Mouse (Mus musculus): Measurements from ENCODE around the gene Fbxo44.
A peak's percentile ranks its signal among the peaks of the same experiment; 100 is the strongest.

Fbxo44 gene

GRCm38 (mm10) chr4:148165551-148165950 lies 5.3 kb upstream of the Fbxo44 start:
- DNase-seq (ENCODE audit: inconsistent ontology term), result no peak

DNA sequence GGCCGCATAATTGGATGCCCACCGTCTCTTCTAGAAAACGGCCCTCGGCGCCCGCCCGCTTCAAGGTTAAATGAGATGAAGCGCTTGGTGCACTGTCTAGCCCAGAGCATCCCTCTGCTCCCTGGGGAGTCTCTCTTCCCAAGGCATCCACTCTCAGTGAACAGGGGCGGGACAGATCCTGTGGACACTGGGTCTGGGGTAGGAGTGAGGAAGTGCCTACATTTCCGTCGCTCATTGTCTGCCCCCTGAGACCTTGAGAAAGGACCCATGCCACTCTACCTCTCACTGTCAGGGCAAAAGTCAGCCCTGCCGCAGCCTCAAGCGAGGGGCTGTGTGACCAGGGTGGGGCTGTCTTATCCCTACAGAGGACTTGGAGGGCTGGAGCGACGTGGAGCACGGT lies 4.2 kb upstream of the Fbxo44 start:
- DNase-seq (ENCODE audit: inconsistent ontology term), result no peak

- DNase-seq (ENCODE audit: inconsistent ontology term), result peak; percentile 79
These were observed 3.7 kb upstream of the Fbxo44 start for GRCm38 (mm10) chr4:148164002-148164439.

- peak; percentile 99 for DNase-seq (ENCODE audit: inconsistent ontology term)
These were observed 492 bp downstream of the Fbxo44 start for GRCm38 (mm10) chr4:148159544-148160435.

GRCm38 (mm10) chr4:148158436-148159348 lies 1.6 kb downstream of the Fbxo44 start:
- no peak for DNase-seq (ENCODE audit: inconsistent ontology term)

GRCm38 (mm10) chr4:148154982-148155381 lies 5.3 kb downstream of the Fbxo44 start:
- DNase-seq (ENCODE audit: inconsistent ontology term), result no peak

- DNase-seq (ENCODE audit: inconsistent ontology term), result no peak
These were observed 6.3 kb downstream of the Fbxo44 start for GRCm38 (mm10) chr4:148154006-148154405.

GRCm38 (mm10) chr4:148152547-148152946 lies 7.7 kb downstream of the Fbxo44 start:
- DNase-seq (ENCODE audit: inconsistent ontology term), result no peak

DNA sequence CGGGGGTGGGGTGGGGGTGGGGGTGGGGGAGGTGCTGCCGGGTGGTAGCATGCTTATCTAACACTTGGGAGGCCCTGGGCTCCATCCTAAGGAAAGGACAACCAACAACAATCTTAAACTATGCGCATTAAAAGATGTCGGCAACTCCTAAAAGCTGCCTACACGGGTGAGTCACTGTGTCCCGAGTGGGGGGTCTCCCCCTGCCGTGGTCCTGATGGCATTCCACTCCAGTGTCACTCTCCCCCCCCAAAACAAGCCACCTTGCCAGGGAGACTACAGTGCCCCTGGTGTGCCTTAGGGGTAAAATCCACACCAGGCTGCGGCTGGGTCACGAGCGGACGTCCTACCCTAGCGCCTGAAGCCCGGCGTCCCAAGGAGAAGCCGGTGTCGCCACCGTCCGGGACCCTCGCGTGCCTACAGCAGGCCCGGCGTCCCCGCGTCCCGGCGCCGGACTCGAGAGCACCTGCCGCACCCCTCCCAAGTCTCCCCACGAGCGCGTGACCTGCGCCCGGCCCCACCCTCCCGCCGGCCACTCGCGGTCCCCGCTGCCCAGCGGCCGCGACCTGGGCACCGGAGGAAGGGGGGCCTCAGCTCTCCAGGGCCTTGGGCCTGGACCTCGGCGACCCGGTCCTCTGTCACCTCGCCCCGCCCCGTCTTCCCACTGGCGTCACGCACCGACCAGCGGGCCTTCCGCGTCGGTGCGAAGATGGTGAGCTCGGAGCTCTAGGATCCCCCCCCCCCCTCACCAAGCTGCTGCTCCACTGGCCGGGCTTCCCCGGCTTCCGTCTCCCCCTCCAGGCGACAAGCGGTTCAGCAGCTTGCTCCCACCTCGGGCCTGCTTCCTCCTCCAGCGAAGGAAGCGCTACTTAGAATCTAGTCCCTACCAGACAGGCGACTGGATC lies 8.8 kb downstream of the Fbxo44 start, which contains the start of gene Fbxo6:
Gene Fbxo6 (minus strand): TSS at position 874 of the 902 bp plus-strand sequence.
- DNase-seq (ENCODE audit: inconsistent ontology term), result peak; percentile 96

DNA sequence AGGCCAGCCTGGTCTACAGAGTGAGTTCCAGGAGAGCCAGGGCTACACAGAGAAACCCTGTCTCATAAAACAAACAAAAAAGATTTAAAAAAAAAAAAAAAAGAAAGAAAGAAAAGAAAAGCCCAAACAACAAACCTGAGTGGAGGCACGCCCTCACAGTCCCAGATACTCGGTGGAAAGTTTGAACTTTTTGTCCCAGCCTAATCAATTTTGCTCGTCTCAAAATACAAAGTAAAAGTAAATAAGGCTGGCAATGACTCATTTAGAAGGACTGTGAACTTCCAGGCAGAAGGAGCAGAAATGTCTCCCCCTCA lies 9.4 kb downstream of the Fbxo44 start:
- no peak for DNase-seq (ENCODE audit: inconsistent ontology term)

- DNase-seq (ENCODE audit: inconsistent ontology term), result no peak
These were observed 10.0 kb downstream of the Fbxo44 start for GRCm38 (mm10) chr4:148150242-148150641.

DNA sequence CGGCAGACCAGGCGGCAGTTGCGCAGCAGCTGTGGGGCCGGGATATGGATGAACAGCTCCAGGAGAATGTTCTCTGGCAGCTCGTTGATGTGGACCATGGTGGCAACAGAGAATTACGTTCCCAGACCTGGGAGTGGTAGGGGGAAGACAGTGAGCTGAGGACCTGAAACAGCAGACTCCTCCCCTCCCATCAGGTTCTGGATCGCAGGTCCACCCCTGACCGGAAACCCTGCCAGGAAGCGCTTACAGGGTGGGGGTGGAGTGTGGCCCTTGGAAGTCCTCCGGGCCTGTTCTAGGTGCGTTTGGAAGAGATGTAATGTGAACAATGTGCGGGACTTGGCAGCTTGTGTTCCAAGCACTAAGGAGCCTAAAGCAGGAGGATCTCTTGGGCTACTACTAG lies 10.7 kb downstream of the Fbxo44 start:
- DNase-seq (ENCODE audit: inconsistent ontology term), result no peak

DNA sequence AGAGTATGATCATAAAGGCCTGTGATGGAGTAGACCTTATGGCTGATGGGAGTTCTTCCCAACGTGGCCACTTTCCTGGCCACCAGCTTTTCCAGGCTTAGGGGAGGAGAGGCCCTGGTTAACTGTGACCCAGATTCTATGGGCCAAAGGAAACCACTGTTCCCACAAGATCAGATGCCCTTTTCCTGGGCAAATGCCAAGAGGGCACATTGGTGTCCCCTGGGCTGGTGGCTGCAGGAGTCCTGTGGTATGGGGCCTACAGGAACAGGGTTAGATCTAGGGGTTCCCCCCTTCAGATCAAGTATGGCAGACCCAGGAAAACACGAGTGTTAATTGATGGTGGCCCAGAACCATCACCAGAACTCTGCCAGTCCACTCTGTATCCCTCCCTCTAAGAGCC lies 12.6 kb downstream of the Fbxo44 start:
- DNase-seq (ENCODE audit: inconsistent ontology term), result no peak

GRCm38 (mm10) chr4:148143721-148144120 lies 16.6 kb downstream of the Fbxo44 start:
- DNase-seq (ENCODE audit: inconsistent ontology term), result no peak

- peak; percentile 96 for DNase-seq (ENCODE audit: inconsistent ontology term)
These were observed 19.9 kb downstream of the Fbxo44 start for GRCm38 (mm10) chr4:148140098-148141011.

DNA sequence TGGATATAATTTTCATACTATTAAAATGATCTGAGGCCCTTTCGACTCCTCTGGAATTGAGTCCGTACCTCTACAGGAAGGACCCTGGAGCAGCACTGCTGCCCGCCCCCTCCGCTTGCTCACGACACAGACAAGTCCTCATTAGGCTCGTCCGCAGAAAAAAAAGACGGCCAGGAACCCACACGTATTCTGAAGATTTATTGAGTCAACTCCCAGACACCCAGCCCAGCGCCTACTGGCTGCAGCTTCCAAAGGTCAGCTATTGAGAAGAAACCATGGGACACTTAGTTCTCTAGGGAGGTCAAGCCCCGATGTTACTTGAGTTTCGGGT lies 20.6 kb downstream of the Fbxo44 start:
- no peak for DNase-seq (ENCODE audit: inconsistent ontology term)

DNA sequence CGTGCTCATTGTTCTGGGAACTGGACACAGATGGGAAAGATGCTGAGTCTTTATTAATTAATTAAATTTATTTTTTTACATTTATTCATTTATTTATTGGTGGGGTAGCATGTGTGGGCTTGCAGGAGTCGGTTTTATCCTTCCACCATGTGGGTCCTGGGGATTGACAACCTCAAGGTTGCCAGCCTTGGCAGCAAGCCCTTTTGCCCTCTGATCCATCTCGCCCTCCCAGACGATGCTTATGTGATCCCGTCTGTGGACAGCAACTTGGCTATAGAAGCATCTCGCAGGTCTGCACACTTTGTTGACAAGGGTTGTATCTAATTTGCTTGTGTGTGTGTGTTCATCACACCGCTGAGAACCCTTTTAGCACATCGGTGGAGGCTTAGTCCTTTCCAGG lies 22.8 kb downstream of the Fbxo44 start:
- no peak for DNase-seq (ENCODE audit: inconsistent ontology term)

DNA sequence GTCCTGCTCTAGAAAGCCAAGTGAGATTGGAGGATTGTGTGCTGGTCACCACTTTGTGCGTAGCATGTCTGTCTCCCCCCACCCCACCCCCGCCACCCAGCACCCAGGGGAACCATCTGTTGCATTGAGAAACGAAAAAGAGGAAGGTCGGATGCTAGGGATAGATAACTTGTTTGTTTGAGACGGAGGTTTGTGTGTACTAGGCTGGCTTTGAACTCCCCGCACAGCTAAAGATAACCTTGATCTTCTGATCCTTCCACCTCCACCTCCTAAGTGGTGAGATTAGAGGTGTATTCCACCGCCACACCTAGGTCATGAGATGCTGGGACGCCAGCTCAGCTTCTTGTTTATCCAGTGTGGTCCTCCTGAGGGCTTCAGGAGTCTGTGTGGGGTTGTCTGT lies 25.3 kb downstream of the Fbxo44 start:
- DNase-seq (ENCODE audit: inconsistent ontology term), result no peak

DNA sequence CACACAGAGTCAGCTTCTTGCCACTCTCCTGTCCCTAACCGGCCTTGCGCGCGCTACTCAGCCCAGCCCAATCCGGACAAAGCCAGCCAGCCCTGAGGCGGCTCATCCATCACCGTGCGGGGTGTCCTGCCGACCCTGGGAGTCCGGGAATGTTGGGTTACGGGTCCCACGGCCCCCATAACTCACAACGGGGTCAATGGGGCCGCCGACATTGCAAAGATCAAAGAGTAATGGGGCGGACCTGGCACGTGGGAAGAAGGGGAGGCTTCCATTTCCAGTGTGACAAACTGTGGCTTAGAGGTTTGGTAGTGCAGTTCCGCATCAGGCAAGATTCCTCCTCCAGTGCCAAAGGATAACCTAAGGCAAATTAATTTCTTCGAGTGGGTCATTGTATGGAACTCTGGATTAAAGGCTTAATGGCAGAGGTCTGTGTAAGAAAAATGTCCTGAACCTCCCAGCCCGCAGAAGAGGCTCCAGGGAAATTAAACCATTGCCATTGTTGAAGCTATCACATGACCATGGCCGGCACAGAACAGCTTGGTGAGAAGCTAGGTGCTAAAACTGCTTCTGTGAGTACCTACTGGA lies 28.7 kb downstream of the Fbxo44 start:
- DNase-seq (ENCODE audit: inconsistent ontology term), result no peak
